Mouse (Mus musculus) urinary bladder, postnatal 4 days (tissue): ENCODE data around the gene Slc5a2.
A peak's percentile ranks its signal among the peaks of the same experiment; 100 is the strongest.

Experiments
- DNase-seq, 2 experiments: peaks; one replicate each; pipeline ENCODE4 v3.0.0; 2021 to 2022; ENCODE audit warnings: low spot score in 2 of 2

The Slc5a2 gene

GRCm38 (mm10) chr7:128251946-128252345, 13.5 kb upstream of the Slc5a2 start:
- peak in 1 of 2 experiments; percentile 55 for DNase-seq

- peak in 1 of 2 experiments; percentile 59 for DNase-seq
These were observed 12.8 kb upstream of the Slc5a2 start for GRCm38 (mm10) chr7:128252609-128253008.

GRCm38 (mm10) chr7:128254978-128255377, 10.5 kb upstream of the Slc5a2 start:
- no peak for DNase-seq

GRCm38 (mm10) chr7:128255757-128256156, 9.7 kb upstream of the Slc5a2 start:
- DNase-seq: no peak

GRCm38 (mm10) chr7:128256783-128257334, 8.6 kb upstream of the Slc5a2 start:
- no peak for DNase-seq

GRCm38 (mm10) chr7:128266056-128266455, 599 bp downstream of the Slc5a2 start:
- DNase-seq: no peak

- DNase-seq: no peak
These were observed 1.9 kb downstream of the Slc5a2 start for GRCm38 (mm10) chr7:128267391-128267790.

GRCm38 (mm10) chr7:128267813-128268212, 2.4 kb downstream of the Slc5a2 start:
- DNase-seq: no peak

- no peak for DNase-seq
These were observed 5.0 kb downstream of the Slc5a2 start for GRCm38 (mm10) chr7:128270431-128270850.

- DNase-seq: no peak
These were observed 6.0 kb downstream of the Slc5a2 start for GRCm38 (mm10) chr7:128271496-128271895.

- no peak for DNase-seq
These were observed 10.6 kb downstream of the Slc5a2 start for GRCm38 (mm10) chr7:128276051-128276450.

- DNase-seq: no peak
These were observed 14.3 kb downstream of the Slc5a2 start for GRCm38 (mm10) chr7:128279750-128280149.

GRCm38 (mm10) chr7:128281765-128282164, 16.3 kb downstream of the Slc5a2 start:
- no peak for DNase-seq

- no peak for DNase-seq
These were observed 17.2 kb downstream of the Slc5a2 start for GRCm38 (mm10) chr7:128282532-128283244.

- DNase-seq: no peak
These were observed 18.6 kb downstream of the Slc5a2 start for GRCm38 (mm10) chr7:128284047-128284446.

- no peak for DNase-seq
These were observed 19.6 kb downstream of the Slc5a2 start for GRCm38 (mm10) chr7:128285060-128285459.

- DNase-seq: no peak
These were observed 23.6 kb downstream of the Slc5a2 start for GRCm38 (mm10) chr7:128288923-128289544.

- no peak for DNase-seq
These were observed 29.3 kb downstream of the Slc5a2 start for GRCm38 (mm10) chr7:128294785-128295184.

- no peak for DNase-seq
These were observed 31.1 kb downstream of the Slc5a2 start for GRCm38 (mm10) chr7:128296514-128296913.

- no peak for DNase-seq
These were observed 31.8 kb downstream of the Slc5a2 start for GRCm38 (mm10) chr7:128297291-128297616.

GRCm38 (mm10) chr7:128297617-128298480, 32.4 kb downstream of the Slc5a2 start, which contains the start of gene BC017158:
Gene BC017158 (minus strand): TSS chr7:128298170.
- DNase-seq: peak; percentile 61 to 69
